Mouse (Mus musculus): ENCODE measurements at regions not wholly inside any gene's neighbourhood (a gene's known extent, or its start where the extent isn't known, plus 50 kb on each side); places are given as distances from the start of the nearest gene placed in this dataset.

DNA sequence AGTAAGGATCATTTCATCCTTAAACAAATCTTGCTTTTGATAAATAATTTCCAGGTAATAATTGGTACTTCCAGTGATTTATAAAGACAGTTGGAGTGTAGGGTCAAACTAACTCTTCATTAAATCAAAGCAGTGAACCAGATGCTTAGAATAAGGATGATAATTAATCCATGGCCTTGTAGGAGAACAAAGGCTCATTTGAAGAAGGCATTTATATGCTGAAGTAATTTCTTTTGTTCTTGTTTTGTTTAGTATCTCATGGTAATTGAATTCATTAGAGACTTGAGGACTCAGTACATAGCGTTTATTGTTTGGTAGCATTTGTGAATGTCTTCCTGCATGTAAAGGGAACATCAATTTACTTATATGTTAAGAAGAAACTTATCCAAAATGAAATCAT, 1202.3 kb downstream of the Pcdh9 start:
- TF ChIP-seq POLR2A (IDR thresholded peaks at IDR 0.05; ENCODE audit: insufficient read depth, low read depth, low read length) (no peak), EP300 (IDR thresholded peaks at IDR 0.05; ENCODE audit: insufficient read depth, low read depth, low read length) (no peak), CTCF (IDR thresholded peaks at IDR 0.05) (no peak)

Data from heart, adult 2 months (tissue).